Mouse (Mus musculus): ENCODE results near the gene Upk1a. TPM values are rescaled to one million over a fixed set of nuclear protein-coding genes. Genes with fewer than 3 reads are reported as not detected.

Gene Upk1a
- polyA plus RNA-seq, 1 experiment: 23.6 TPM

- Histone ChIP-seq H3K36me3 (ENCODE audit: control insufficient read depth, insufficient read depth, low read length) (no peaks in the 10 kb centered on the region), H3K4me1 (ENCODE audit: control insufficient read depth, insufficient read depth, low read length) (no peaks in the 10 kb centered on the region; the same call in 1 of the 2 replicates), H3K27me3 (replicated peaks; ENCODE audit: control insufficient read depth, insufficient read depth, low read length) (no peaks in the 10 kb centered on the region), H3K27ac (ENCODE audit: insufficient read depth, low read depth, low read length) (no peak overlapping the region), H3K4me3 (ENCODE audit: insufficient read depth, low read depth, low read length) (no peak overlapping the region)
- DNase-seq: no peak
- WGBS: 94% methylated on average over 18 of the region's 18 CpGs
- TF ChIP-seq CTCF (conservative IDR thresholded peaks at IDR 0.05; ENCODE audit: insufficient read depth, insufficient read length, low read depth, low read length) (peak; percentile 28; the same call in 1 of the 2 replicates), POLR2A (IDR thresholded peaks at IDR 0.05; ENCODE audit: low read depth, low read length) (no peak)
These were observed 55.6 kb downstream of the Upk1a start for GRCm38 (mm10) chr7:30556894-30557536.

- H3K27me3 ChIP-seq (replicated peaks; ENCODE audit: control insufficient read depth, insufficient read depth, low read length): no peaks in the 10 kb centered on the region
- no peak overlapping the region for H3K4me3 ChIP-seq (ENCODE audit: insufficient read depth, low read depth, low read length)
- TF ChIP-seq POLR2A (IDR thresholded peaks at IDR 0.05; ENCODE audit: low read depth, low read length) (no peak), CTCF (conservative IDR thresholded peaks at IDR 0.05; ENCODE audit: insufficient read depth, insufficient read length, low read depth, low read length) (no peak)
- no peaks in the 10 kb centered on the region; the same call in 1 of the 2 replicates for H3K4me1 ChIP-seq (ENCODE audit: control insufficient read depth, insufficient read depth, low read length)
- H3K36me3 ChIP-seq (ENCODE audit: control insufficient read depth, insufficient read depth, low read length): no peaks in the 10 kb centered on the region
- H3K27ac ChIP-seq (ENCODE audit: insufficient read depth, low read depth, low read length): no peak overlapping the region
- WGBS: 82% methylated on average over 22 of the region's 22 CpGs
- no peak for DNase-seq
These were observed 58.6 kb downstream of the Upk1a start for GRCm38 (mm10) chr7:30553810-30554584.

Other genes starting within 250 kb of the Upk1a start
- gene Tyrobp, start 199.1 kb downstream of the Upk1a start, polyA plus RNA-seq (2012; rRNA removed): 51.3 and 83.0 TPM in 2 replicates
- 3.7 and 12.0 TPM in 2 replicates for gene Hcst, start 193.0 kb downstream of the Upk1a start, polyA plus RNA-seq (2012; rRNA removed)
- gene Nfkbid, start 191.1 kb downstream of the Upk1a start, polyA plus RNA-seq (2012; rRNA removed): 1.8 and 3.1 TPM in 2 replicates
- 13.0 and 14.2 TPM in 2 replicates for gene Aplp1, start 167.3 kb downstream of the Upk1a start, polyA plus RNA-seq (2012; rRNA removed)
- 0.30 and 0.33 TPM in 2 replicates for gene Kirrel2, start 155.2 kb downstream of the Upk1a start, polyA plus RNA-seq (2012; rRNA removed)
- gene Nphs1, start 154.5 kb downstream of the Upk1a start, polyA plus RNA-seq (2012; rRNA removed): 39.9 and 41.1 TPM in 2 replicates
- gene Prodh2, start 119.2 kb downstream of the Upk1a start, polyA plus RNA-seq (2012; rRNA removed): 218 and 246 TPM in 2 replicates
- gene Arhgap33, start 77.8 kb downstream of the Upk1a start, polyA plus RNA-seq (2012; rRNA removed): 7.4 and 7.8 TPM in 2 replicates
- gene Hspb6, start 60.7 kb downstream of the Upk1a start, polyA plus RNA-seq (2012; rRNA removed): 21.6 and 50.4 TPM in 2 replicates
- 7.1 and 8.5 TPM in 2 replicates for gene Proser3, start 60.5 kb downstream of the Upk1a start, polyA plus RNA-seq (2012; rRNA removed)
- 29.0 and 33.8 TPM in 2 replicates for gene Lin37, start 53.0 kb downstream of the Upk1a start, polyA plus RNA-seq (2012; rRNA removed)
- 47.9 and 54.5 TPM in 2 replicates for gene U2af1l4, start 49.5 kb downstream of the Upk1a start, polyA plus RNA-seq (2012; rRNA removed)
- gene Gm49396, start 49.5 kb downstream of the Upk1a start, polyA plus RNA-seq (2012; rRNA removed): 1.5 and 1.9 TPM in 2 replicates
- gene Psenen, start 49.2 kb downstream of the Upk1a start, polyA plus RNA-seq (2012; rRNA removed): 168 and 223 TPM in 2 replicates
- 5.2 and 5.4 TPM in 2 replicates for gene Igflr1, start 47.4 kb downstream of the Upk1a start, polyA plus RNA-seq (2012; rRNA removed)
- 26.7 and 31.6 TPM in 2 replicates for gene Kmt2b, start 24.1 kb downstream of the Upk1a start, polyA plus RNA-seq (2012; rRNA removed)
- 1.3 and 1.4 TPM in 2 replicates for gene Zbtb32, start 13.9 kb downstream of the Upk1a start, polyA plus RNA-seq (2012; rRNA removed)
- gene Cox6b1, start 13.3 kb upstream of the Upk1a start, polyA plus RNA-seq (2012; rRNA removed): 1,228 and 1,575 TPM in 2 replicates
- gene Etv2, start 23.0 kb upstream of the Upk1a start, polyA plus RNA-seq (2012; rRNA removed): not detected in 2 replicates
- 46.0 and 51.4 TPM in 2 replicates for gene Rbm42, start 37.5 kb upstream of the Upk1a start, polyA plus RNA-seq (2012; rRNA removed)
- gene Haus5, start 52.1 kb upstream of the Upk1a start, polyA plus RNA-seq (2012; rRNA removed): 8.9 and 9.1 TPM in 2 replicates
- not detected in 2 replicates for gene Pmis2, start 58.8 kb upstream of the Upk1a start, polyA plus RNA-seq (2012; rRNA removed)
- gene 2200002J24Rik, start 86.1 kb upstream of the Upk1a start, polyA plus RNA-seq (2012; rRNA removed): 0.96 and 1.4 TPM in 2 replicates
- 33.1 and 39.1 TPM in 2 replicates for gene Atp4a, start 99.4 kb upstream of the Upk1a start, polyA plus RNA-seq (2012; rRNA removed)
- gene Tmem147, start 116.7 kb upstream of the Upk1a start, polyA plus RNA-seq (2012; rRNA removed): 457 and 511 TPM in 2 replicates
- 0.31 and 0.86 TPM in 2 replicates for gene Gapdhs, start 130.8 kb upstream of the Upk1a start, polyA plus RNA-seq (2012; rRNA removed)
- gene Sbsn, start 138.6 kb upstream of the Upk1a start, polyA plus RNA-seq (2012; rRNA removed): 1.4 and 1.9 TPM in 2 replicates
- 2.1 and 2.2 TPM in 2 replicates for gene Dmkn, start 150.9 kb upstream of the Upk1a start, polyA plus RNA-seq (2012; rRNA removed)
- gene Krtdap, start 175.0 kb upstream of the Upk1a start, polyA plus RNA-seq (2012; rRNA removed): 0.50 TPM in 1 of 2 replicates, not detected in the other
- gene Ffar2, start 210.9 kb upstream of the Upk1a start, polyA plus RNA-seq (2012; rRNA removed): 1.2 and 1.4 TPM in 2 replicates
- gene Ffar3, start 243.3 kb upstream of the Upk1a start, polyA plus RNA-seq (2012; rRNA removed): 0.07 and 0.08 TPM in 2 replicates
- gene Ffar1, start 248.7 kb upstream of the Upk1a start, polyA plus RNA-seq (2012; rRNA removed): 0.03 and 0.48 TPM in 2 replicates